Mouse (Mus musculus): Measurements from ENCODE around the gene Dmrtb1.

Dmrtb1 gene

GRCm38 (mm10) chr4:107684130-107684529 is at the start of gene Dmrtb1:
Gene Dmrtb1, minus strand, starts transcription at chr4:107684230.
- DNase-seq (ENCODE audit: low spot score): no peak

- DNase-seq (ENCODE audit: low spot score): no peak
These were observed 49.6 kb upstream of the Dmrtb1 start for GRCm38 (mm10) chr4:107733603-107734002.

GRCm38 (mm10) chr4:107732624-107733023 is 48.6 kb upstream of the Dmrtb1 start:
- DNase-seq (ENCODE audit: low spot score): no peak

GRCm38 (mm10) chr4:107732182-107732581 is 48.2 kb upstream of the Dmrtb1 start:
- DNase-seq (ENCODE audit: low spot score): no peak

- no peak for DNase-seq (ENCODE audit: low spot score)
These were observed 47.0 kb upstream of the Dmrtb1 start for GRCm38 (mm10) chr4:107731088-107731465.

- DNase-seq (ENCODE audit: low spot score): no peak
These were observed 46.5 kb upstream of the Dmrtb1 start for GRCm38 (mm10) chr4:107730391-107731087.

- DNase-seq (ENCODE audit: low spot score): no peak
These were observed 41.4 kb upstream of the Dmrtb1 start for GRCm38 (mm10) chr4:107725432-107725831.

GRCm38 (mm10) chr4:107720043-107720830 is 36.2 kb upstream of the Dmrtb1 start:
- DNase-seq (ENCODE audit: low spot score): peak; percentile 7

GRCm38 (mm10) chr4:107719161-107719560 is 35.1 kb upstream of the Dmrtb1 start:
- no peak for DNase-seq (ENCODE audit: low spot score)

GRCm38 (mm10) chr4:107718720-107719119 is 34.7 kb upstream of the Dmrtb1 start:
- DNase-seq (ENCODE audit: low spot score): no peak

GRCm38 (mm10) chr4:107717718-107718313 is 33.8 kb upstream of the Dmrtb1 start:
- DNase-seq (ENCODE audit: low spot score): no peak

GRCm38 (mm10) chr4:107716754-107717299 is 32.8 kb upstream of the Dmrtb1 start:
- DNase-seq (ENCODE audit: low spot score): no peak

- peak; percentile 14 for DNase-seq (ENCODE audit: low spot score)
These were observed 22.9 kb upstream of the Dmrtb1 start for GRCm38 (mm10) chr4:107706884-107707283.

- no peak for DNase-seq (ENCODE audit: low spot score)
These were observed 20.2 kb upstream of the Dmrtb1 start for GRCm38 (mm10) chr4:107704185-107704584.

GRCm38 (mm10) chr4:107701679-107702078 is 17.6 kb upstream of the Dmrtb1 start:
- DNase-seq (ENCODE audit: low spot score): no peak

- no peak for DNase-seq (ENCODE audit: low spot score)
These were observed 17.1 kb upstream of the Dmrtb1 start for GRCm38 (mm10) chr4:107701116-107701515.

- DNase-seq (ENCODE audit: low spot score): no peak
These were observed 15.2 kb upstream of the Dmrtb1 start for GRCm38 (mm10) chr4:107699271-107699670.

GRCm38 (mm10) chr4:107693816-107694215 is 9.8 kb upstream of the Dmrtb1 start:
- no peak for DNase-seq (ENCODE audit: low spot score)

GRCm38 (mm10) chr4:107688213-107688612 is 4.2 kb upstream of the Dmrtb1 start:
- DNase-seq (ENCODE audit: low spot score): no peak

- no peak for DNase-seq (ENCODE audit: low spot score)
These were observed 3.1 kb upstream of the Dmrtb1 start for GRCm38 (mm10) chr4:107687127-107687526.

GRCm38 (mm10) chr4:107683006-107683756 is 849 bp downstream of the Dmrtb1 start:
- no peak for DNase-seq (ENCODE audit: low spot score)

Data from MN1 (cell line).